Mouse (Mus musculus): ENCODE measurements around the gene Nova2.

DNA sequence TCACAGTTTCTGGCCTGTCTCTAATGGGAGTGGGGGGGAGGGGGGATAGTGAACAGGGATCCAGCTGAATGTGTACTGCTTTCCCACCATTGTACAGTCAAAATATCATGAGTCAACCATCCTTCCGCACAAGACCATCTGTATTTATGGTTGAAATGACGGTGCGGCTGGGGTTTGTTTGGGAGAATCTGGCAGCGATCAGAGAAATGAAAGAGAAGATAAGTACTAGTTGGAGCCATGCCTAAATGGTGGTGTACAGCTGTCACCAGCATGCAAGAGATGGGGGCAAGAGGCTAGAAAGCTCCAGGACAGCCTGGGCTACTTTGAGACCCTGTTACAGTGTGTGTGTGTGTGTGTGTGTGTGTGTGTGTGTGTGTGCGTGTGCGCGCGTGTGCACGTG lies 52.7 kb downstream of the Nova2 start:
- TF ChIP-seq CTCF (IDR thresholded peaks at IDR 0.05) (no peak), EP300 (IDR thresholded peaks at IDR 0.05) (no peak)
